Mouse (Mus musculus) intestine, postnatal 0 days (tissue): ENCODE measurements around the gene Sgce. TPM values are rescaled to one million over a fixed set of nuclear protein-coding genes. Genes with fewer than 3 reads are reported as not detected.

Experiments used
- ATAC-seq: fragments of 200-750 bp; cut with Nextera tagmentation; 2 replicates; pipeline ENCODE4 v1.8.0; 2017; ENCODE audit warnings: mild to moderate bottlenecking, moderate TSS enrichment, moderate library complexity
- H3K27ac ChIP-seq: fragments of 300-500 bp; sonication (generic); 2 replicates; pipeline ENCODE4 v1.5.1; 2014; ENCODE audit warnings: mild to moderate bottlenecking, low read depth, low read length, moderate library complexity
- H3K27me3 ChIP-seq: fragments of 300-500 bp; sonication (generic); replicated peaks from 2 replicates; pipeline ENCODE4 v1.6.1; 2014; ENCODE audit warnings: low read length, mixed read lengths; ENCODE audit not compliant: control insufficient read depth, insufficient read depth
- H3K36me3 ChIP-seq: fragments of 300-500 bp; sonication (generic); 2 replicates; pipeline ENCODE4 v1.6.1; 2014; ENCODE audit warnings: mild to moderate bottlenecking, moderate library complexity; ENCODE audit not compliant: control insufficient read depth, insufficient read depth
- H3K4me1 ChIP-seq: fragments of 300-500 bp; sonication (generic); replicated peaks from 2 replicates; pipeline ENCODE4 v1.6.1; 2014; ENCODE audit warnings: antibody characterized with exemption, low read length, mixed read lengths; ENCODE audit not compliant: control insufficient read depth, insufficient read depth
- H3K4me2 ChIP-seq: fragments of 300-500 bp; sonication (generic); replicated peaks from 2 replicates; pipeline ENCODE4 v1.6.1; 2014; ENCODE audit warnings: low read depth, mild to moderate bottlenecking, moderate library complexity
- H3K4me3 ChIP-seq: fragments of 300-500 bp; sonication (generic); 2 replicates; pipeline ENCODE4 v1.5.1; 2014; ENCODE audit warnings: low read depth, low read length
- H3K9ac ChIP-seq: fragments of 300-500 bp; sonication (generic); 2 replicates; pipeline ENCODE4 v1.6.1; 2014; ENCODE audit warnings: mild to moderate bottlenecking, low read depth, low read length
- H3K9me3 ChIP-seq: fragments of 300-500 bp; sonication (generic); 2 replicates; pipeline ENCODE4 v1.6.1; 2016; ENCODE audit warnings: mixed run types; ENCODE audit not compliant: control insufficient read depth
- CTCF ChIP-seq: sonication (generic); IDR thresholded peaks from 2 replicates; pipeline ENCODE4 v1.5.1; 2016; ENCODE audit warnings: low read depth, mild to moderate bottlenecking, control low read depth, antibody characterized with exemption, moderate library complexity
- WGBS: fragments of 180-500 bp; shearing (Covaris S2); extraction: QIAGEN DNeasy Blood & Tissue Kit; methylation state at CpG from one replicate; pipeline ENCODE4 v1.1.7; 2014; 5-methylcytosine and 5-hydroxymethylcytosine counted together
- polyA plus RNA-seq: library from polyadenylated mRNA; unstranded; fragments of >200 nt; fragmentation: Nextera tagmentation; extraction: Ambion mirVana; gene quantifications from 2 replicates; pipeline ENCODE4 v1.2.1, GENCODE M21; 2015

Gene Sgce
- polyA plus RNA-seq, 1 experiment from 2014 or later: 25.5 TPM

DNA sequence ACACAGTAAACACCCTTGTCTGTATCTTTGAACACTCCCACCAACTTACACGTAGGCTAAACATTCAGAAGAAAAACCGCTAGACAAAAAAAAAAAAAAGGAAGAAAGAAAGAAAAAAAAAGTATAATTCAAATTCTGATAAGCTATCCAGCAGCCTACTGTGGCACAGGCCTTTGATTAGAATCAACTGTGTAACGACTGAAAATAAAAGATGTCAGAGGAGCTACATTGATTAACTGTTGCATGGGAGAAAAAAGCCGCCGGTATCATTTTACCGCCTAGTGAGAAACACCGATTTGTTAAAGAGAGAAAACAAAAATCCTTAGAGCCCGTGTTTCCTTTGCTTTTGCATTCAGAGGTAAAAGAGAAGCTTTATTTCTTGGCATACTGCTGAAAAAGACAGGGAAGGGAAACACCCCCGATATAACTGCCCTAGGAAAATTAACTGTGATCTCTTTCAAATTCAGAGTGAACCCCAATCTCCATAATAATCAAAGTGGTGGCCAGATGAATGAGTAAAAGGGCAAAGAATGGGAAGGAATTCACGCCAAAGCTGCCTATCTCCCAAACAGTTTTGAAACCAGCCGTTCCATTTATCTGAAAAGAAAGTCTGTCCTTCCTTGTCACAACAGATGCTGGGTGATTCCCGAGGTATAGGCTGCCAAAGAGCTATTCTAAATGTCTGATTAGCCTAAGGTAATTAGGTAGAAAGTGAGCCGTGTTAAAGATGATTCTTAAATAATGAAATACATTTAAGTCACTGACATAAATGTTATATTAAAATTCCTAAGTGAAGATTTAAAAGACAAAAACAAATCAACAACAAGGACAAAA is 7.3 kb downstream of the Sgce start:
- no peaks in the 10 kb centered on the region for H3K36me3 ChIP-seq
- H3K9me3 ChIP-seq: no peaks in the 10 kb centered on the region
- no peak for ATAC-seq
- H3K27ac ChIP-seq: no peak overlapping the region
- H3K4me2 ChIP-seq: no peak overlapping the region
- no peaks in the 10 kb centered on the region for H3K4me1 ChIP-seq
- no peak overlapping the region for H3K9ac ChIP-seq
- 0 out of 2 replicates have a peak, but pooled peaks cover 6% of the 10 kb centered on the region for H3K27me3 ChIP-seq
- WGBS: 54% methylated on average over 13 of the region's 13 CpGs
- H3K4me3 ChIP-seq: no peak overlapping the region
- TF ChIP-seq CTCF: no peak

- H3K27me3 ChIP-seq: 0 out of 2 replicates have a peak, but pooled peaks cover 3% of the 10 kb centered on the region
- no peaks in the 10 kb centered on the region for H3K4me1 ChIP-seq
- H3K27ac ChIP-seq: no peak overlapping the region
- H3K36me3 ChIP-seq: no peaks in the 10 kb centered on the region
- WGBS: 73% methylated on average over 2 of the region's 2 CpGs
- no peak overlapping the region for H3K4me2 ChIP-seq
- no peaks in the 10 kb centered on the region for H3K9me3 ChIP-seq
- no peak for TF ChIP-seq CTCF
- no peak overlapping the region for H3K4me3 ChIP-seq
- ATAC-seq: no peak
- no peak overlapping the region for H3K9ac ChIP-seq
Observed at GRCm38 (mm10) chr6:4738717-4739116, 8.3 kb downstream of the Sgce start.

GRCm38 (mm10) chr6:4738034-4738629 is 8.9 kb downstream of the Sgce start:
- WGBS: 68% methylated on average over 11 of the region's 11 CpGs
- no peak overlapping the region for H3K4me3 ChIP-seq
- no peak for ATAC-seq
- no peaks in the 10 kb centered on the region for H3K4me1 ChIP-seq
- no peak overlapping the region for H3K4me2 ChIP-seq
- 0 out of 2 replicates have a peak, but pooled peaks cover 3% of the 10 kb centered on the region for H3K27me3 ChIP-seq
- no peak for TF ChIP-seq CTCF
- no peak overlapping the region for H3K27ac ChIP-seq
- no peaks in the 10 kb centered on the region for H3K36me3 ChIP-seq
- no peaks in the 10 kb centered on the region for H3K9me3 ChIP-seq
- H3K9ac ChIP-seq: no peak overlapping the region

GRCm38 (mm10) chr6:4736372-4736771 is 10.6 kb downstream of the Sgce start:
- 61% methylated on average over 9 of the region's 9 CpGs for WGBS
- TF ChIP-seq CTCF: no peak
- Histone ChIP-seq H3K9ac (no peak overlapping the region), H3K4me1 (no peaks in the 10 kb centered on the region), H3K9me3 (no peaks in the 10 kb centered on the region), H3K27ac (no peak overlapping the region), H3K27me3 (0 out of 2 replicates have a peak, but pooled peaks cover 3% of the 10 kb centered on the region), H3K4me2 (no peak overlapping the region), H3K4me3 (no peak overlapping the region), H3K36me3 (no peaks in the 10 kb centered on the region)
- ATAC-seq: peak; percentile 57

- no peaks in the 10 kb centered on the region for H3K36me3 ChIP-seq
- no peaks in the 10 kb centered on the region for H3K27me3 ChIP-seq
- no peak overlapping the region for H3K9ac ChIP-seq
- ATAC-seq: peak; percentile 81
- no peaks in the 10 kb centered on the region for H3K9me3 ChIP-seq
- no peak overlapping the region for H3K4me2 ChIP-seq
- H3K4me1 ChIP-seq: no peaks in the 10 kb centered on the region
- no peak overlapping the region for H3K27ac ChIP-seq
- WGBS: 48% methylated on average over 8 of the region's 8 CpGs
- H3K4me3 ChIP-seq: no peak overlapping the region
- no peak for TF ChIP-seq CTCF
Observed at GRCm38 (mm10) chr6:4733208-4733607, 13.8 kb downstream of the Sgce start.

GRCm38 (mm10) chr6:4731675-4732074 is 15.3 kb downstream of the Sgce start:
- no peak overlapping the region for H3K4me3 ChIP-seq
- no peak overlapping the region for H3K27ac ChIP-seq
- no peak overlapping the region for H3K4me2 ChIP-seq
- no peaks in the 10 kb centered on the region for H3K27me3 ChIP-seq
- no peak for ATAC-seq
- 67% methylated on average over 8 of the region's 8 CpGs for WGBS
- no peak overlapping the region for H3K9ac ChIP-seq
- no peaks in the 10 kb centered on the region for H3K9me3 ChIP-seq
- H3K36me3 ChIP-seq: no peaks in the 10 kb centered on the region
- H3K4me1 ChIP-seq: no peaks in the 10 kb centered on the region
- TF ChIP-seq CTCF: no peak
